11 mouse cellular contexts compared by ENCODE assay signal in the genomic region with DNA sequence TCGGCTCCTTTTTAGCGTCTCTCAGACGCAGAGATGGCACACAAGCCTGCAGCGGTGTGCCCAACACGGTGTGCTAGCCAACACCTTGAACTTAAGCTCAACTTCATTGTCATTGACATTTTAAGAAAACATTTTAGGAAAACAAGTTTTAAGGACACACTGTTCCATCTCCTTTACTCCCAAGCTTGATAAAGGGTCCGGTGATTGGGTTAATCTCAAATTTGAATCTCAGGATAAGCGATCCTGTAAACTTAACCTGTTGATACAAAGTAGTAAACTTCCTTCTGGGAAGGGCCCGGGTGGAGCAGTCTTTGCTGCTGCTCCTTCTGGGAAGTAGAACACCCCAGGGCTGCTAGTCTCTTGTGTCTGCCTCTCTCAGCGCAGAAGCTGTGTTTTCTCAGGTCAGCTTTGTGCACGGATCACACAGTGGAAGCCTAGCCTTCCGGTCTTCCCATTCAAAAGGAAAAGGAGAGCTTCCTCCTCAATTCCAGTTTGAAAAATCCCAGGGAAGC.
DNase-seq lines count a peak whose midpoint lies in the region; ATAC-seq and TF ChIP-seq lines count a peak whose summit lies in the region.
"Had no signal": no experiment of that assay in that cellular context is flagged by ENCODE, and none has a peak within 500 bp of the region (broad histone marks: within the 10 kb centered on the region; RNA-seq: fewer than 3 reads in every experiment).

No protein-coding gene starts in this region.

- 54% methylated on average over 11 of the region's 11 CpGs for whole genome bisulfite sequencing in heart, embryonic 12.5 days
- WGBS in lung, embryonic 14.5 days: 57% methylated on average over 11 of the region's 11 CpGs
- 48% methylated on average over 11 of the region's 11 CpGs for whole genome bisulfite sequencing in lung, adult 2 months
- WGBS in embryonic facial prominence, embryonic 15.5 days: 73% methylated on average over 11 of the region's 11 CpGs

- no peak overlapping the region for H3K4me3 ChIP-seq in heart, embryonic 12.5 days
- no peak overlapping the region for H3K4me3 ChIP-seq in lung, embryonic 14.5 days (ENCODE audit: low read depth, low read length)
- no peak overlapping the region for H3K4me3 ChIP-seq in lung, adult 2 months (replicated peaks; ENCODE audit: extremely low read depth, low read depth, low read length)
- H3K4me3 ChIP-seq in embryonic facial prominence, embryonic 15.5 days (replicated peaks): no peak overlapping the region
- H3K4me3 ChIP-seq: erythroblast, embryonic 14.5 days had no signal

- no peak for TF ChIP-seq CTCF in lung, embryonic 14.5 days (IDR thresholded peaks at IDR 0.05; ENCODE audit: low read depth)
- no peak for TF ChIP-seq CTCF in lung, adult 2 months (IDR thresholded peaks at IDR 0.05; ENCODE audit: insufficient read depth, low read length)

- peak; percentile 26 for ATAC-seq in heart, embryonic 12.5 days (ENCODE audit: insufficient number of reproducible peaks, low FRiP score)
- ATAC-seq in lung, embryonic 14.5 days (ENCODE audit: insufficient read depth): no peak
- no peak for ATAC-seq in embryonic facial prominence, embryonic 15.5 days (ENCODE audit: insufficient number of reproducible peaks, low FRiP score, low TSS enrichment, low read depth)
- 0 out of 2 replicates have a peak, but pooled peaks have one; percentile 9 for ATAC-seq in megakaryocyte-erythroid progenitor cell, adult 5-6 weeks (replicated peaks; ENCODE audit: low FRiP score, low TSS enrichment, poor library complexity, severe bottlenecking)
- no peak for ATAC-seq in inflammation-experienced regulatory T-cells, adult 6 months

- no peak for TF ChIP-seq POLR2A in lung, adult 2 months (IDR thresholded peaks at IDR 0.05; ENCODE audit: borderline replicate concordance, extremely low read depth, low read depth, low read length)

- no peaks in the 10 kb centered on the region for H3K9me3 ChIP-seq in heart, embryonic 12.5 days (replicated peaks)
- H3K9me3 ChIP-seq in lung, embryonic 14.5 days (ENCODE audit: low read depth, low read length): no peaks in the 10 kb centered on the region
- H3K9me3 ChIP-seq in embryonic facial prominence, embryonic 15.5 days (replicated peaks): no peaks in the 10 kb centered on the region

- 0 out of 2 replicates have a peak overlapping the region, but pooled peaks have one; percentile 17 for H3K27ac ChIP-seq in heart, embryonic 12.5 days (ENCODE audit: poor library complexity, severe bottlenecking)
- peak overlapping the region; percentile 37; the same call in 1 of the 2 replicates for H3K27ac ChIP-seq in lung, embryonic 14.5 days (ENCODE audit: low read depth)
- H3K27ac ChIP-seq in embryonic facial prominence, embryonic 15.5 days (replicated peaks): peak overlapping the region; percentile 17; the same call in 1 of the 2 replicates

- H3K4me1 ChIP-seq in heart, embryonic 12.5 days (replicated peaks): peaks cover 36% of the 10 kb centered on the region
- H3K4me1 ChIP-seq in lung, embryonic 14.5 days (ENCODE audit: insufficient read depth): peaks cover 9% of the 10 kb centered on the region; the same call in 1 of the 2 replicates
- peaks cover 17% of the 10 kb centered on the region for H3K4me1 ChIP-seq in lung, adult 2 months (ENCODE audit: control insufficient read depth, insufficient read depth, low read length)
- H3K4me1 ChIP-seq in embryonic facial prominence, embryonic 15.5 days: peaks cover 31% of the 10 kb centered on the region

- peaks cover 85% of the 10 kb centered on the region for H3K27me3 ChIP-seq in heart, embryonic 12.5 days (replicated peaks)
- H3K27me3 ChIP-seq in lung, embryonic 14.5 days (ENCODE audit: insufficient read depth, low read length): no peaks in the 10 kb centered on the region
- H3K27me3 ChIP-seq in embryonic facial prominence, embryonic 15.5 days: no peaks in the 10 kb centered on the region; the same call in 1 of the 2 replicates

- H3K9ac ChIP-seq in heart, embryonic 12.5 days: no peak overlapping the region
- H3K9ac ChIP-seq in lung, embryonic 14.5 days: no peak overlapping the region
- no peak overlapping the region for H3K9ac ChIP-seq in embryonic facial prominence, embryonic 15.5 days

- H3K36me3 ChIP-seq in heart, embryonic 12.5 days: no peaks in the 10 kb centered on the region
- H3K36me3 ChIP-seq in lung, embryonic 14.5 days (ENCODE audit: insufficient read depth): no peaks in the 10 kb centered on the region
- no peaks in the 10 kb centered on the region for H3K36me3 ChIP-seq in embryonic facial prominence, embryonic 15.5 days

- H3K4me2 ChIP-seq in heart, embryonic 12.5 days: peak overlapping the region; percentile 42
- H3K4me2 ChIP-seq in lung, embryonic 14.5 days: 0 out of 2 replicates have a peak overlapping the region, but pooled peaks have one; percentile 10
- H3K4me2 ChIP-seq in embryonic facial prominence, embryonic 15.5 days (replicated peaks): no peak overlapping the region

- no peak for DNase-seq in heart, postnatal 4 days
- DNase-seq in lung, embryonic 14.5 days: no peak
- DNase-seq in lung, adult 2 months: no peak
- DNase-seq in cerebellum, adult 11-12 months: no peak
- DNase-seq: cerebellum, postnatal 10 days; kidney, adult 18-20 months had no signal

Comparison
In these comparisons a context has a peak if more than half of its experiments do, and no peak if none do; other contexts are left out.
1. ATAC-seq: peak in heart, embryonic 12.5 days (single experiment) and megakaryocyte-erythroid progenitor cell, adult 5-6 weeks (single experiment); none in lung, embryonic 14.5 days (single experiment), embryonic facial prominence, embryonic 15.5 days (single experiment) and inflammation-experienced regulatory T-cells, adult 6 months (single experiment).
2. Peak in every context shown above with its lines, with median percentiles within 50 percentile points of each other: H3K27ac ChIP-seq.